Mouse (Mus musculus) ES-E14 (cell line): Measurements from ENCODE around the gene Mef2b. TPM values are rescaled to one million over a fixed set of nuclear protein-coding genes. Genes with fewer than 3 reads are reported as not detected.

Experiments
- DNase-seq: peaks from one replicate; pipeline ENCODE4 v3.0.0-alpha.2; 2013; ENCODE audit warnings: low read depth, low spot score
- H3K27ac ChIP-seq: 2 replicates; pipeline ENCODE4 v1.5.1; 2012; ENCODE audit warnings: low read depth, mild to moderate bottlenecking, low read length, moderate library complexity, mixed read lengths; ENCODE audit not compliant: poor library complexity, insufficient read depth, severe bottlenecking
- H3K36me3 ChIP-seq: 2 replicates; pipeline ENCODE4 v1.6.1; 2012; ENCODE audit warnings: mild to moderate bottlenecking, low read length, moderate library complexity, mixed read lengths; ENCODE audit not compliant: control insufficient read depth, poor library complexity, insufficient read depth, severe bottlenecking
- H3K4me1 ChIP-seq, 2 experiments: fragments of 150-350 bp in 1 of 2; sonication (generic) in 1 of 2; 2 replicates each; pipeline ENCODE4 v1.6.1; 2012; ENCODE audit warnings: low read length in 2 of 2, mild to moderate bottlenecking in 1 of 2, mixed read lengths in 1 of 2; ENCODE audit not compliant: control insufficient read depth in 2 of 2, insufficient read depth in 2 of 2, poor library complexity in 1 of 2
- H3K4me3 ChIP-seq, 2 experiments: fragments of 150-350 bp in 1 of 2; sonication (generic) in 1 of 2; 2 replicates each; pipeline ENCODE4 v1.5.1; 2012; ENCODE audit warnings: low read length in 2 of 2, low read depth in 1 of 2, mild to moderate bottlenecking in 1 of 2, mixed read lengths in 1 of 2; ENCODE audit not compliant: insufficient read depth in 1 of 2, poor library complexity in 1 of 2, severe bottlenecking in 1 of 2
- H3K9ac ChIP-seq: 2 replicates; pipeline ENCODE4 v1.6.1; 2012; ENCODE audit warnings: low read depth, mild to moderate bottlenecking, low read length, mixed read lengths; ENCODE audit not compliant: poor library complexity, insufficient read depth, severe bottlenecking
- H3K9me3 ChIP-seq: fragments of 150-350 bp; sonication (generic); 2 replicates; pipeline ENCODE4 v1.6.1; 2012; ENCODE audit warnings: low read depth, mild to moderate bottlenecking, low read length; ENCODE audit not compliant: control insufficient read depth, insufficient read depth
- CHD2 ChIP-seq: IDR thresholded peaks from 2 replicates; pipeline ENCODE4 v1.6.1; 2014; ENCODE audit warnings: mild to moderate bottlenecking, low read depth, low read length, inconsistent platforms
- HCFC1 ChIP-seq: IDR thresholded peaks from 2 replicates; pipeline ENCODE4 v1.6.1; 2012; ENCODE audit warnings: low read length, inconsistent platforms, borderline replicate concordance; ENCODE audit not compliant: insufficient read depth
- MAFK ChIP-seq: IDR thresholded peaks from 2 replicates; pipeline ENCODE4 v1.6.1; 2014; ENCODE audit warnings: mild to moderate bottlenecking, low read depth, low read length, inconsistent platforms; ENCODE audit not compliant: insufficient read depth
- ZC3H11A ChIP-seq: IDR thresholded peaks from 2 replicates; pipeline ENCODE4 v1.6.1; 2012; ENCODE audit warnings: low read depth, mild to moderate bottlenecking, inconsistent platforms, low read length, borderline replicate concordance
- ZNF384 ChIP-seq: IDR thresholded peaks from 2 replicates; pipeline ENCODE4 v1.6.1; 2012; ENCODE audit warnings: low read depth, low read length, inconsistent platforms
- in situ Hi-C, 2 experiments: fragments of 600-800 bp; cut with MboI; formaldehyde crosslinking; loops; one replicate each; pipeline ENCODE4 v1.15.1; 2025; ENCODE audit warnings: low sequenced_read_pairs in 2 of 2, inconsistent platforms in 1 of 2; ENCODE audit not compliant: unreplicated experiment in 2 of 2
- total RNA-seq: library from RNA; depleted of rRNA; stranded (reverse); fragments of 300-350 nt; gene quantifications from 2 replicates; pipeline ENCODE4 v1.2.3, GENCODE M21; 2012

The Mef2b gene
- total RNA-seq, 1 experiment: 3.6 TPM

- no peak for DNase-seq
- in situ Hi-C loops: no loop called here
- no peak overlapping the region for H3K4me3 ChIP-seq
- H3K9ac ChIP-seq: no peak overlapping the region
- H3K36me3 ChIP-seq: peaks cover 20% of the 10 kb centered on the region; the same call in 1 of the 2 replicates
- TF ChIP-seq HCFC1: no peak
- no peak for TF ChIP-seq MAFK
- no peak for TF ChIP-seq CHD2
- TF ChIP-seq ZNF384: no peak
- no peak for TF ChIP-seq ZC3H11A
- H3K27ac ChIP-seq: no peak overlapping the region
- H3K4me1 ChIP-seq: peaks cover under 1 to 17% of the 10 kb centered on the region in 2 experiments; a peak in 2 of 4 replicates
- no peaks in the 10 kb centered on the region for H3K9me3 ChIP-seq
Measured at GRCm38 (mm10) chr8:70147678-70148607, 8.4 kb downstream of the Mef2b start.

- Histone ChIP-seq H3K36me3 (peaks cover 14% of the 10 kb centered on the region; the same call in 1 of the 2 replicates), H3K4me3 (peak overlapping the region in 1 of 2 experiments; percentile 33; a peak in 2 of 4 replicates), H3K27ac (peak overlapping the region; percentile 42; the same call in 1 of the 2 replicates), H3K9ac (peak overlapping the region; percentile 19; the same call in 1 of the 2 replicates), H3K9me3 (no peaks in the 10 kb centered on the region), H3K4me1 (peaks cover 4 to 20% of the 10 kb centered on the region in 2 experiments; a peak in 2 of 4 replicates)
- no peak for DNase-seq
- in situ Hi-C loops: no loop called here
- TF ChIP-seq ZC3H11A: no peak
- no peak for TF ChIP-seq MAFK
- TF ChIP-seq CHD2: no peak
- TF ChIP-seq HCFC1: no peak
- TF ChIP-seq ZNF384: no peak
Measured at GRCm38 (mm10) chr8:70150158-70150557, 10.6 kb downstream of the Mef2b start.

GRCm38 (mm10) chr8:70152537-70153257 lies 13.2 kb downstream of the Mef2b start:
- Histone ChIP-seq H3K36me3 (no peaks in the 10 kb centered on the region), H3K27ac (no peak overlapping the region), H3K9me3 (no peaks in the 10 kb centered on the region), H3K4me3 (peak overlapping the region; percentile 55 to 72), H3K4me1 (peaks cover 4 to 20% of the 10 kb centered on the region in 2 experiments; a peak in 2 of 4 replicates), H3K9ac (no peak overlapping the region)
- no peak for TF ChIP-seq CHD2
- TF ChIP-seq ZC3H11A: no peak
- TF ChIP-seq ZNF384: no peak
- TF ChIP-seq MAFK: no peak
- no peak for TF ChIP-seq HCFC1
- peak; percentile 77 for DNase-seq
- in situ Hi-C loops: no loop called here

DNA sequence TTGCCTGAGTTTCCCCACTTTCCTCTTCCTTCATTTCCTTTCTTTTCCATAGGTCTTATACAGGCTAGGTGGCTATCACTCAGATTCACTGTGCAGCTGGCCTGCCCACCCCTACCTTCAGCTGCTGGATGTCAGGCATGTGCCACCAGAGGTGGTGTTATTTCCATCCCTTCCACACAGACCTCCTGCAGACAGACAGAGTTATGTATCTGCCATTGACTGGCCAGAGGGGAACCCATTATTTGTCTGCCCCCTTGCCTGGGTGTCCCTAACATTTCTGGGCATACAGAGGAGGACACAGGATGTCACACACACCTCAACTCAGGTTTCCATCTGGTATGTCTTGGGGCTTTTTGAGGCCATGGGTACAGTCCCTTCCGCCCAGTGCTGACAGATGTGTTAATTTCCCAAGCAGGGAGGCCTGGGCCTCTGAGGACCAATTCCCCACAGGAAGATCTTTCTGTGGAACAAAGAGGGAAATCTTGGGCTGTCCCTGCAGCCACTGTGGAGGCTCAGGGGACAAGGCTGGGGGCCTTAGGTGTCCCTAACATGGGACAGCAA lies 17.8 kb downstream of the Mef2b start:
- DNase-seq: no peak
- peaks cover 7 to 14% of the 10 kb centered on the region in 2 experiments for H3K4me1 ChIP-seq
- H3K9me3 ChIP-seq: no peaks in the 10 kb centered on the region
- no peaks in the 10 kb centered on the region for H3K36me3 ChIP-seq
- no peak overlapping the region for H3K9ac ChIP-seq
- H3K4me3 ChIP-seq: no peak overlapping the region
- H3K27ac ChIP-seq: no peak overlapping the region
- in situ Hi-C loops: no loop called here
- TF ChIP-seq ZNF384 (no peak), HCFC1 (no peak), MAFK (no peak), ZC3H11A (no peak), CHD2 (no peak)
